Mouse (Mus musculus): ENCODE measurements around the gene Mlph. TPM values are rescaled to one million over a fixed set of nuclear protein-coding genes. Genes with fewer than 3 reads are reported as not detected.

Mlph gene
- not detected in 2 replicates for total RNA-seq (2023)

DNA sequence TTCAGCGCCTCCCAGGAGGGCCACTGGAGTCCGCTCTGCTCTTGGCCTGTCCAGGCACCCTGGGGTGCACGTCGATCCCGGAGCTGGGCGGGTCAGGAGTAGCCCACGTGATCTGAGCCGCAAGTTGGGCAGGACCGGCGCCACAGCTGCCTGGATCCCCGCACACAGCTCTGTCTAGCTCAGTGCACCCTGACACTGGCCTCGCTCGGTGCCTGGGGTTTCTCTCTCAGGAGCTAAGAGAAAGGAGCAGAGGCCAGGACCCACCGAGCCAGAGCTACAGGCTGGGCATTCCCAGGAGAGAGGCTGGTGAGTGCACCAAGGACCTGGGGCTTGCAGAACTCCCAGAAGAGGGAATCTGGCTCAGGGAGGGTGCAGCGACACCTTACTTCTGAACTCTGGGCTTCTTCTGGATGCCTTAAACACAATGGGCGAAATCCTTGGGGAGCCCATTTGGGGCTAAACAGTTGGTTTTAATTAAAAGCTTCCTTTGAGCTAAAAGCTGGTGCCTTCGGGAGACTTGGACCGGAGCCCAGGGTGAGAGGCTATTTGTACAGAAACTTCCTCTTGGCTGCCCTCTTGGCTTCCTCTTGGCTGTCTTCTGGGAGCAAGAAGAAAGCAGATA, at the start of gene Mlph:
TSS of gene Mlph (plus strand) at position 138 of the 622 bp plus-strand sequence.

GRCm38 (mm10) chr1:90952808-90953207, 37.9 kb downstream of the Mlph start, which contains the start of gene Prlh:
Prlh (plus strand) TSS chr1:90953108.

DNA sequence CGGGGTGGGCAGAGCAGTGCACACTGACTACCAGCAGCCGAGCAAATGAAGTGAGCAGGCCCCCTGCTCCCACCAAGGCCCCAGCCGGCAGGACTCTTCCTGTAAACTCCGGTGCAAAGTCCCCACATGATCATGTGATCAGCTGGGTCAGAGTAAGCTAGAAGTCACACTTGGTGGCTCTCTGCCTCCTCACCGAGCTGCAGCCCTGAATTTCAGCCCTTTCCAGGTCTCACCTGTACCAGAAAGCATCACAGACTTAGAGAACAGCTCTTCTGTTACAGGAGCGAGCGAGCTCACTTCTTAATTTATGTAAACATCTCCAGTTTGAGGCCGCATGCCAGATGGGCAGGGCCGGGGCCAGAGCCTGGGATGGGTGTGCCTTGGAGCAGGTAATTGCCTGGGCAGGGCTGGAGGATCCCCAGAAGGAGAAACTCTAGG, 54.5 kb downstream of the Mlph start, which contains the start of gene Rab17:
TSS of gene Rab17 (minus strand) at position 315 of the 438 bp plus-strand sequence.

DNA sequence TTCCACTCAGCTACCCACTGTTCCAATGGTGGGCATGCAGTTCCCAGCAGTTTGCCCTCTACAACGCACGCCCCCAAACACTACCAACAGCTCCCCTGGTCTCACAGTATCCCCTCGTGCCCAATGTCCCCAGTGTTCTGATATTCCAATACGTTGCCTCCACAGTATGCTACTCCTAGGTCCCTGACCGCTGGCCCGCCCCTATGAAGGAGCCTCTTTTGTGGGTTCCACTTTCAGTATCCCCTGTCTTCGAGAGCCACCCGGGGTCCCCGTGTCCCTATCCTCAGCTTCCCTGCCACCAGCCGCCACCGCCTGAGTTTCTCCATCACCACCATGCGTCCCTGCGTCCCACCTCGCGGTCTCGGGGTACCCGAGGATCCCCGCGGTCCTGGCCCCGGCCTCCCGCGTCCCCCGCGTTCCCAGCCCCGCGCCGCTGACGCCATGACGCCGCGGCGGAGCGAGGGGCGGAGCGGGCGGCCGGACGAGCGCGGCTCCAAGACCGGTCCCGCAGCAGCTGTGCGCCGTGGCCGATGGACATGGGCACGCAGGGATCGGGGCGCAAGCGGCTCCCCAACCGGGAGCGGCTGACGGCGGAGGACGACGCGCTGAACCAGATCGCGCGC, 83.5 kb downstream of the Mlph start, which contains the start of gene Lrrfip1:
TSS of gene Lrrfip1 (plus strand) at position 470 of the 623 bp plus-strand sequence.

Other genes with a start within 250 kb of the Mlph start
- 0.16 TPM in 2 replicates for gene Col6a3, start 71.1 kb upstream of the Mlph start, total RNA-seq (2023)
- gene Prlh, start 38.0 kb downstream of the Mlph start, total RNA-seq (2023): not detected in 2 replicates
- not detected in 2 replicates for gene Rab17, start 54.6 kb downstream of the Mlph start, total RNA-seq (2023)
- gene Lrrfip1, start 83.7 kb downstream of the Mlph start, total RNA-seq (2023): 239 and 297 TPM in 2 replicates
- 0.75 and 1.6 TPM in 2 replicates for gene Rbm44, start 230.0 kb downstream of the Mlph start, total RNA-seq (2023)

Measured in neutrophil, adult 65 days (primary cell).